Mouse (Mus musculus): ENCODE results near the gene Kdm8. TPM values are rescaled to one million over a fixed set of nuclear protein-coding genes. Genes with fewer than 3 reads are reported as not detected.

The Kdm8 gene
- total and polyA plus RNA-seq, 2 experiments from 2014 or later, result 3.8 to 4.0 TPM

- 0 out of 2 replicates have a peak, but pooled peaks have one; percentile 36 for ATAC-seq (ENCODE audit: insufficient read depth, low read depth)
- WGBS, result 36% methylated on average over 8 of the region's 8 CpGs
- H3K9ac ChIP-seq (replicated peaks; ENCODE audit: low read depth, low read length), result no peak overlapping the region
These were observed 9.7 kb upstream of the Kdm8 start for GRCm38 (mm10) chr7:125434666-125435290.

GRCm38 (mm10) chr7:125442323-125442722, 2.2 kb upstream of the Kdm8 start:
- no peak for DNase-seq (ENCODE audit: low spot score)
- no peak for TF ChIP-seq CTCF (IDR thresholded peaks at IDR 0.05; ENCODE audit: low read depth)
- no peak for TF ChIP-seq EP300 (IDR thresholded peaks at IDR 0.05; ENCODE audit: low read depth)
- H3K27me3 ChIP-seq (ENCODE audit: control insufficient read depth, insufficient read depth, low read length), result no peaks in the 10 kb centered on the region
- 57% methylated on average over 4 of the region's 4 CpGs for WGBS
- peaks cover 11% of the 10 kb centered on the region; the same call in 1 of the 2 replicates for H3K4me1 ChIP-seq (ENCODE audit: control insufficient read depth, insufficient read depth)
- no peak overlapping the region for H3K9ac ChIP-seq (replicated peaks; ENCODE audit: low read depth, low read length)
- H3K27ac ChIP-seq (ENCODE audit: low read depth), result no peak overlapping the region
- no peaks in the 10 kb centered on the region; the same call in 1 of the 2 replicates for H3K36me3 ChIP-seq (replicated peaks; ENCODE audit: control insufficient read depth, insufficient read depth, low read length)
- H3K4me2 ChIP-seq (ENCODE audit: low read depth, low read length), result no peak overlapping the region
- no peaks in the 10 kb centered on the region for H3K9me3 ChIP-seq (replicated peaks; ENCODE audit: control insufficient read depth, low read length)
- no peak for ATAC-seq (ENCODE audit: insufficient read depth, low read depth)
- no peak overlapping the region for H3K4me3 ChIP-seq (ENCODE audit: low read depth, low read length)

More at GRCm38 (mm10) chr7:125434666-125435290, 9.7 kb upstream of the Kdm8 start:
- peak; percentile 20 for DNase-seq (ENCODE audit: low spot score)
- TF ChIP-seq CTCF (IDR thresholded peaks at IDR 0.05; ENCODE audit: low read depth), result no peak
- TF ChIP-seq EP300 (IDR thresholded peaks at IDR 0.05; ENCODE audit: low read depth), result peak; percentile 53; the same call in 1 of the 2 replicates
- H3K36me3 ChIP-seq (replicated peaks; ENCODE audit: control insufficient read depth, insufficient read depth, low read length), result no peaks in the 10 kb centered on the region
- H3K4me1 ChIP-seq (ENCODE audit: control insufficient read depth, insufficient read depth), result no peaks in the 10 kb centered on the region
- no peaks in the 10 kb centered on the region for H3K27me3 ChIP-seq (ENCODE audit: control insufficient read depth, insufficient read depth, low read length)
- H3K4me2 ChIP-seq (ENCODE audit: low read depth, low read length), result no peak overlapping the region
- H3K27ac ChIP-seq (ENCODE audit: low read depth), result no peak overlapping the region
- no peak overlapping the region for H3K4me3 ChIP-seq (ENCODE audit: low read depth, low read length)
- H3K9me3 ChIP-seq (replicated peaks; ENCODE audit: control insufficient read depth, low read length), result no peaks in the 10 kb centered on the region

GRCm38 (mm10) chr7:125444076-125444463, 406 bp upstream of the Kdm8 start:
- peaks cover 11% of the 10 kb centered on the region; the same call in 1 of the 2 replicates for H3K4me1 ChIP-seq (ENCODE audit: control insufficient read depth, insufficient read depth)
- no peaks in the 10 kb centered on the region for H3K27me3 ChIP-seq (ENCODE audit: control insufficient read depth, insufficient read depth, low read length)
- peak overlapping the region; percentile 82 for H3K9ac ChIP-seq (replicated peaks; ENCODE audit: low read depth, low read length)
- WGBS, result 24% methylated on average over 10 of the region's 10 CpGs
- H3K9me3 ChIP-seq (replicated peaks; ENCODE audit: control insufficient read depth, low read length), result no peaks in the 10 kb centered on the region
- no peaks in the 10 kb centered on the region; the same call in 1 of the 2 replicates for H3K36me3 ChIP-seq (replicated peaks; ENCODE audit: control insufficient read depth, insufficient read depth, low read length)
- ATAC-seq (ENCODE audit: insufficient read depth, low read depth), result no peak
- no peak for DNase-seq (ENCODE audit: low spot score)
- H3K4me2 ChIP-seq (ENCODE audit: low read depth, low read length), result peak overlapping the region; percentile 87
- peak overlapping the region; percentile 65 for H3K4me3 ChIP-seq (ENCODE audit: low read depth, low read length)
- no peak for TF ChIP-seq CTCF (IDR thresholded peaks at IDR 0.05; ENCODE audit: low read depth)
- TF ChIP-seq EP300 (IDR thresholded peaks at IDR 0.05; ENCODE audit: low read depth), result no peak
- H3K27ac ChIP-seq (ENCODE audit: low read depth), result peak overlapping the region; percentile 94

DNA sequence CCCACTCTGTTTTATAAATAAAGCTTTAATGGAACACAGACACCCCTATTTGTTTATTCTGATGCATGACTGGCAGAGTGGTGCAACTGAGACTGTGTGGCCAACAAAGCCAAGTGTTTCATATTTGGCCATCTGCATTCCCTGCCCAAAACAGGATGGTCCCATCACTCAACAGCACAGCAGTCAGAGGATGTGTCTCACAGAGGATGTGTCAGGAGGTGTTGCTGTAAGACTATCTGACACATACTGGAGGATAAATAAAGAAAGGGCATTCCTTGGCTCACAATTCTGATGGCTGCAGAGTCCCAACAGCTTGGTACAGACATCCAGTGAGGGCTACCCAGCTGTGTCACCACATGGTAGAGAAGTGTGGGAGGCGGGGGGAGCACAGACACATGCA, 6.2 kb downstream of the Kdm8 start:
- H3K36me3 ChIP-seq (replicated peaks; ENCODE audit: control insufficient read depth, insufficient read depth, low read length), result peaks cover 14% of the 10 kb centered on the region; the same call in 1 of the 2 replicates
- 83% methylated on average over 1 of the region's 1 CpGs for WGBS
- H3K4me2 ChIP-seq (ENCODE audit: low read depth, low read length), result no peak overlapping the region
- DNase-seq (ENCODE audit: low spot score), result no peak
- no peaks in the 10 kb centered on the region for H3K27me3 ChIP-seq (ENCODE audit: control insufficient read depth, insufficient read depth, low read length)
- H3K4me1 ChIP-seq (ENCODE audit: control insufficient read depth, insufficient read depth), result 0 out of 2 replicates have a peak, but pooled peaks cover under 1% of the 10 kb centered on the region
- no peak overlapping the region for H3K27ac ChIP-seq (ENCODE audit: low read depth)
- no peak for ATAC-seq (ENCODE audit: insufficient read depth, low read depth)
- no peaks in the 10 kb centered on the region for H3K9me3 ChIP-seq (replicated peaks; ENCODE audit: control insufficient read depth, low read length)
- TF ChIP-seq EP300 (IDR thresholded peaks at IDR 0.05; ENCODE audit: low read depth), result no peak
- TF ChIP-seq CTCF (IDR thresholded peaks at IDR 0.05; ENCODE audit: low read depth), result no peak
- no peak overlapping the region for H3K9ac ChIP-seq (replicated peaks; ENCODE audit: low read depth, low read length)
- no peak overlapping the region for H3K4me3 ChIP-seq (ENCODE audit: low read depth, low read length)

- H3K27ac ChIP-seq (ENCODE audit: low read depth), result no peak overlapping the region
- no peak for DNase-seq (ENCODE audit: low spot score)
- no peak for TF ChIP-seq EP300 (IDR thresholded peaks at IDR 0.05; ENCODE audit: low read depth)
- no peak for TF ChIP-seq CTCF (IDR thresholded peaks at IDR 0.05; ENCODE audit: low read depth)
- no peaks in the 10 kb centered on the region for H3K4me1 ChIP-seq (ENCODE audit: control insufficient read depth, insufficient read depth)
- 74% methylated on average over 2 of the region's 2 CpGs for WGBS
- no peak overlapping the region for H3K4me3 ChIP-seq (ENCODE audit: low read depth, low read length)
- no peaks in the 10 kb centered on the region for H3K9me3 ChIP-seq (replicated peaks; ENCODE audit: control insufficient read depth, low read length)
- H3K27me3 ChIP-seq (ENCODE audit: control insufficient read depth, insufficient read depth, low read length), result no peaks in the 10 kb centered on the region
- ATAC-seq (ENCODE audit: insufficient read depth, low read depth), result no peak
- H3K4me2 ChIP-seq (ENCODE audit: low read depth, low read length), result no peak overlapping the region
- no peak overlapping the region for H3K9ac ChIP-seq (replicated peaks; ENCODE audit: low read depth, low read length)
- H3K36me3 ChIP-seq (replicated peaks; ENCODE audit: control insufficient read depth, insufficient read depth, low read length), result peaks cover 14% of the 10 kb centered on the region; the same call in 1 of the 2 replicates
These were observed 6.6 kb downstream of the Kdm8 start for GRCm38 (mm10) chr7:125451078-125451477.
